Mouse (Mus musculus): Measurements from ENCODE around the gene Olfr412.
A peak's percentile ranks its signal among the peaks of the same experiment; 100 is the strongest.

Gene Olfr412

GRCm38 (mm10) chr11:74361769-74362168 lies at the start of gene Olfr412:
Gene Olfr412 (plus strand): TSS chr11:74362069.
- no peak for DNase-seq

- no peak for DNase-seq
Measured at GRCm38 (mm10) chr11:74326044-74326443, 35.8 kb upstream of the Olfr412 start.

- DNase-seq = no peak
Measured at GRCm38 (mm10) chr11:74328781-74329180, 33.1 kb upstream of the Olfr412 start.

GRCm38 (mm10) chr11:74337931-74338330 lies 23.9 kb upstream of the Olfr412 start, which contains the start of gene Olfr410:
Gene Olfr410 (minus strand): TSS chr11:74338031.
- DNase-seq = no peak

- DNase-seq = no peak
Measured at GRCm38 (mm10) chr11:74352550-74352949, 9.3 kb upstream of the Olfr412 start, which contains the start of gene Olfr411. Gene Olfr411 (minus strand): TSS chr11:74352650.

GRCm38 (mm10) chr11:74371393-74372100 lies 9.7 kb downstream of the Olfr412 start:
- peak; percentile 74 for DNase-seq

- peak; percentile 45 for DNase-seq
Measured at GRCm38 (mm10) chr11:74376847-74377246, 15.0 kb downstream of the Olfr412 start.

GRCm38 (mm10) chr11:74379166-74379873 lies 17.5 kb downstream of the Olfr412 start:
- no peak for DNase-seq

GRCm38 (mm10) chr11:74385674-74386073 lies 23.8 kb downstream of the Olfr412 start:
- DNase-seq = no peak

- DNase-seq = peak; percentile 16
Measured at GRCm38 (mm10) chr11:74387203-74387602, 25.3 kb downstream of the Olfr412 start.

GRCm38 (mm10) chr11:74391899-74392298 lies 30.0 kb downstream of the Olfr412 start:
- no peak for DNase-seq

- no peak for DNase-seq
Measured at GRCm38 (mm10) chr11:74392903-74393302, 31.0 kb downstream of the Olfr412 start.

- DNase-seq = no peak
Measured at GRCm38 (mm10) chr11:74393489-74393888, 31.6 kb downstream of the Olfr412 start.

- no peak for DNase-seq
Measured at GRCm38 (mm10) chr11:74395583-74395982, 33.7 kb downstream of the Olfr412 start.

- no peak for DNase-seq
Measured at GRCm38 (mm10) chr11:74402126-74402525, 40.3 kb downstream of the Olfr412 start.

GRCm38 (mm10) chr11:74404216-74404615 lies 42.3 kb downstream of the Olfr412 start:
- DNase-seq = no peak

- no peak for DNase-seq
Measured at GRCm38 (mm10) chr11:74405201-74405600, 43.3 kb downstream of the Olfr412 start.

- peak; percentile 74 for DNase-seq
Measured at GRCm38 (mm10) chr11:74408587-74409446, 46.9 kb downstream of the Olfr412 start.

GRCm38 (mm10) chr11:74409447-74409754 lies 47.5 kb downstream of the Olfr412 start:
- no peak for DNase-seq

GRCm38 (mm10) chr11:74409757-74410174 lies 47.9 kb downstream of the Olfr412 start:
- DNase-seq = peak; percentile 40

- DNase-seq = no peak
Measured at GRCm38 (mm10) chr11:74411943-74412342, 50.1 kb downstream of the Olfr412 start.

- no peak for DNase-seq
Measured at GRCm38 (mm10) chr11:74412462-74412861, 50.6 kb downstream of the Olfr412 start.

- DNase-seq = no peak
Measured at GRCm38 (mm10) chr11:74413449-74413972, 51.6 kb downstream of the Olfr412 start.

All from cerebellum, adult 8-10 months (tissue).